Mouse (Mus musculus) G1E-ER4 (cell line): ENCODE measurements at regions not wholly inside any gene's neighbourhood (a gene's known extent, or its start where the extent isn't known, plus 50 kb on each side); places are given as distances from the start of the nearest gene placed in this dataset.

Experiments used
- GATA1 ChIP-seq: IDR thresholded peaks from one replicate; pipeline ENCODE4 v1.8.0; 2012; ENCODE audit warnings: low read length, inconsistent platforms

DNA sequence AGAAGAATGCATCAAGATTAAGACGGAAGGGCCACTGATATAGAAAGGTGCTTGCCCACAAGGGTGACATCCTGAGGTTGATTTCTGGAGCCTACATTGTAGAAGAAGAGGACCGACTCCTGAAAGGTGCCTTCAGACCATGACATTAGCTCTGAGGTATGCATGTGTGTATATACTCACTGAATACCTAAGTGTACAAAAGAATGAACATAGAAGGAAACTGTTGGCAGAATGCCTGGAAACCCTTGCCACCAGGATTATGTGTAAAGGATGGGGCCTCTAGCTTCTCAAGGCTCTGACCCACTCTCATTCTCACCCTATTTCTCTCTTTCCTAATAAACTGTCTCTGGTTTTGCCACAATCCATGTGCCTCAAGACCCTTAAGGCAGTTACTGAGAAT is 90.7 kb upstream of the Ercc6l2 start:
- TF ChIP-seq GATA1: no peak

- TF ChIP-seq GATA1: no peak
Measured at GRCm38 (mm10) chr13:63724843-63725582, 90.0 kb upstream of the Ercc6l2 start.

GRCm38 (mm10) chr13:63726035-63726434 is 89.0 kb upstream of the Ercc6l2 start:
- no peak for TF ChIP-seq GATA1

DNA sequence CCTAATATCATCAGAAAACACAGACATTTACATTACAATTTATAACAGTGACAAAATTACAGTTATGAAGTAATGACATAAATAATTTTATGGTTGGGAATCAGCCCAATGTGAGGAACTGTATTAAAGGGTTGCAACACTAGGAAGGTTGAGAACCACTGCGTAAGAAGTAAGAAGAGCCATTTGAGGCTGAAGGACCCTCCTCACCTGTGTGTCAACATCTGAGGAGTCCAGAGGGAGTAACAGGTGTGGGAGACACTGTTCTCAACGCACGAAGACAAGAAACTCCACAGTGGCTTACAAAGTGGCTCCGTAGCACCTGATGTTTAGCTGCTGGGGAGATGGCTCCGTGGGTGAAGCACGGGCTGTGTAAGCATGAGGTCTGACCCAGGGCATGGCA is 88.5 kb upstream of the Ercc6l2 start:
- no peak for TF ChIP-seq GATA1

DNA sequence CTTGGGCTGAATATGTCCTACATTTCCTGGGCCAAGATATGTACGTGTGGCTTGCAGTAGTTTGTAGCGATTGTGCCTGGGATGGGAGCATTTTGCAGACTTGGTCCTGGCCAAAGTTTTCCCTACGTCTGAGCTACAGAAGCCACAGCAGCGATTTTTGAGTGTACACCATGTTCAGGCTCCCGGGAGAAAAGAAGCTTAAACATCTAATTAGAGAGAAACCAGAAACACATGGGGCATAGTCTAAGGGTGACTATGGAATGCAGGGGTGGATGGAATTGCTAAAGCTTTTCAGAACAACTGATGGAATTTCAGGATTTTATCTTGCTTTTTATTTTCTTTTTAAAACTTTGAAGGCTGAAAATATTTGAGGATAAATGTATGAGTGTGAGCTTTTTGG is 79.3 kb upstream of the Ercc6l2 start:
- TF ChIP-seq GATA1: no peak

GRCm38 (mm10) chr13:63741879-63742278 is 73.2 kb upstream of the Ercc6l2 start:
- no peak for TF ChIP-seq GATA1

- TF ChIP-seq GATA1: no peak
Measured at GRCm38 (mm10) chr13:63748788-63749187, 66.3 kb upstream of the Ercc6l2 start.

- TF ChIP-seq GATA1: no peak
Measured at GRCm38 (mm10) chr13:63749997-63750396, 65.0 kb upstream of the Ercc6l2 start.

DNA sequence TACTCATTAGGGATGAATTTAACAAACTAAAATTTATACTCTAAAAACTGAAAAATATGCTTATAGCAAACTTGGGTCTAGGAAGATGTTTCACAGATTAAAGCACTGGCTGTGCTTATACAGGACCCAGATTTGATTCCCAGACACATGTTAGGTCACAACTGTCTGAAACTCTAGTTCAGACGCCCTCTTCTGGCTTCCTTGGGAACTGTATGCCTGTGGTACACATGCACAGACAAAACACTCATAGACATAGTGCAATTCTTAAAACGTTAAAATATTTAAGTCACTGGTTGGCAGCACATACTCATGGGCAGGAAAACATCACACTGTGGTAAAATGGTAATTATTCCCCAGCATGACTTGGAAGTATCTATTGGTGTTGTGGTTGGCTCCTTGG is 63.8 kb upstream of the Ercc6l2 start:
- no peak for TF ChIP-seq GATA1

- TF ChIP-seq GATA1: no peak
Measured at GRCm38 (mm10) chr13:63757061-63757460, 58.0 kb upstream of the Ercc6l2 start.

GRCm38 (mm10) chr13:63761542-63761941 is 53.5 kb upstream of the Ercc6l2 start:
- TF ChIP-seq GATA1: no peak
